Mouse (Mus musculus) small intestine, adult 2 months (tissue): ENCODE results near the gene Nme7.

Experiments
- CTCF ChIP-seq: fragments of 200-500 bp; IDR thresholded peaks from 2 replicates; pipeline ENCODE4 v1.5.1; 2012; ENCODE audit warnings: low read depth, mild to moderate bottlenecking, control low read depth, inconsistent platforms, low read length, moderate library complexity, mixed read lengths; ENCODE audit not compliant: insufficient replicate concordance, insufficient read length; ENCODE audit errors: extremely low read depth
- POLR2A ChIP-seq: fragments of 200-500 bp; IDR thresholded peaks from 2 replicates; pipeline ENCODE4 v1.6.1; 2012; ENCODE audit warnings: low read depth, mild to moderate bottlenecking, control low read depth, inconsistent platforms, low read length, moderate library complexity

DNA sequence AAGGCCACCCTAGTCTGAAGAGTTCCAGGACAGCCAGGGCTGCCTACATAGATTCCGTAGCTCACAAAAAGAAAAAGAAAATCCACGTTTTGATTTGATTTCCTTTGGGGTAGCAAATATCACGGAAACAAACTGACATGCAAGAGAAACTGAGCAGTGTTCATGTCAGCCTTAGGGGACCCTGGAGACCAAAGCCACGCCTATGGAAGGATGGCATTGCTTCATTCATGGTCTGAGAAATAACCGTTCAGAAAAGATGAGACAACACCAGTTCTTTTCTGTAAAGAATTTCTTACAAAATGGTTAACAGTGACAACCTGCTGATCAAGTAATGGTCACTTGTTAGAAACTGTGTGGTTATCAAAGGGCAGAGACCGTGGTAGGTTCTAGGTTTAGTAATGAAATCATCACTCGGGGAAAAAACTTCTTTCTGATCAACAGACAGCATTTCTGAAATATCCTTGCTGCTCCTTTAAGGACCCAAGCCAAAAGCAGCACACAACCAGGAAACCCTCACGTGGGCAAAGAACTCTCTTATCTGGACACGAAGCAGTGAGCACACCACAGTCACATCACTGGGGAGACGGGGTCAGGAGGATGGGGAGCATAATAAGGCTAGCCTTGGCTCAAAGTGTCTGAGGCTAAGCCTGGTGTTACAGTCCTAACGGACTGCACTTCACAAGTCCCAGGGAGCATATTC lies 136.9 kb downstream of the Nme7 start:
- TF ChIP-seq POLR2A (no peak), CTCF (no peak)
